Mouse (Mus musculus): ENCODE measurements around the gene Ficd.
"Not testable (repeated sequence)": the region's sequence is repeated elsewhere in the genome, so short reads cannot be mapped to it uniquely, and the experiment has no call there.

Ficd gene

GRCm38 (mm10) chr5:113776128-113776895 is 40.7 kb downstream of the Ficd start:
- DNase-seq, result no peak

DNA sequence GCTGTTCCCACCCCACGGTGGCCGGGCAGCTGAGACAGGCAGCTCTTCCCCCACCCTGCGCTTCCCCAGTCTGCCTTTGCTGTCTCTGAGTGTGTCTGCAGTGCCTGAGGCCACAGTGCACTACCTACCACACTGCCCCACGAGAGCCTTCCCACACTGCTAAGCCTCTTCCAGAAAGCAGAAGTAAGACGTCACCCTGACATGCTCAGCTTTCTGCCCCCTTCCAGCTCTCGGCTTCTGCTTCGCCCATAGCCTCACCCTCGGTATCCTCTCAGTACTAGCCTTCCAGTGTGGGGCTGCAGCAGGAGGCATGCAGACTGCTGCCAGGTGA is 41.3 kb downstream of the Ficd start:
- no peak for DNase-seq

GRCm38 (mm10) chr5:113777728-113778127 is 42.1 kb downstream of the Ficd start:
- DNase-seq, result not testable (repeated sequence)

DNA sequence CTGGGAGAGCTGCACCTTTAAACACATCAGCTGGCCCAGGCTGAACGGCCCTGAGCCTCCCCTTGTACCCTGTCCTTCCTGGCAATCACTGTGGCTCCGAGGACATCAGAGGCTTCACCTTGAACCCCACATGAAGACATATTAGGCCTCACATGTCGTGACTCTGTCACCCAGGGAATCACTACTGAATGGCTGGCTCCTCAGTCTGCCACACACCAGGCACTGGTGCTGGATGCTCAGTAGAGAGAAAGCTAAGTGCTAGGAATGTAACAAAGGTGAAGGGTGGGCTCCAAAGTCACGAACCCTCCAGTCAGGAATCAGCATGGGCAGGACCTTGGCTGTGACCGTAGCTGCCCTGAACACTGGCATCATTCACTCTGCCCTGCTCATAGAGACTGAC is 44.0 kb downstream of the Ficd start:
- DNase-seq, result no peak

GRCm38 (mm10) chr5:113780082-113780752 is 44.6 kb downstream of the Ficd start:
- no peak for DNase-seq

GRCm38 (mm10) chr5:113780763-113781162 is 45.2 kb downstream of the Ficd start:
- peak; percentile 50 for DNase-seq

DNA sequence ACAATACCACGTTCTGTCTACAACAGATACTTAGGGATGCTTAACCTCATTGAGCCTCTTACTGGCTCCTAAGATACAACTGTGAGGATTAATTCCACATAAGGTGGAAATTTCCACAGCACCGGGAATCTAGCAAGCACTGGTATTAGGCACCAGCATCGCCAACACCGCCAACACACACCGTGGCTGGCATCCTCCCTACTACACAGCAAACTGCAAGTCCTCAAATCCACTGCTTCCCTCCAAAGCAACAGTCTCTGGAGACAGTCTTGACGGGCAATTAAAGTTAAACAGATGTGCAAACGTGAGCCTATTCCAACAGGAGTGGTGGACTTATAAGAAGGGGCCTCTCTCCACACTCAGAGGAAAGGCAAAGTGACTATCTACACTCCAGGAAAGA is 45.7 kb downstream of the Ficd start:
- DNase-seq, result no peak

DNA sequence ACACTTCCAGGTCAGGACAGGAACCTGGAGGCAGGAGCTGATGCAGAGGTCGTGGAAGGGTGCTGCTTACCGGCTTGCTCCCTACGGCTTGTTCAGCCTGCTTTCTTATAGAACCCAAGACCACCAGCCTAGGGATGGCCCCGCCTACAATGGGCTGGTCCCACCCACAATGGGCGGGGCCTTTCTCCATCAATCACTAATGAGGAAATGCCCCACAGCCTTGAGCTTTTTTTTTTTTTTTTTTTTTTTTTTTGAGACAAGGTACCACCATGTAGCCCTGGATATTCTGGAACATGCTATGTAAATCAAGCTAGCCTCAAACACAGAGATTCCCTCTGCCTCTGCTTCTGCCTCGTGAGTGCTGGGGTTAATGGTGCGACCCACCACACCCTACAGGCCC is 46.3 kb downstream of the Ficd start:
- no peak for DNase-seq

GRCm38 (mm10) chr5:113782624-113783023 is 47.0 kb downstream of the Ficd start:
- no peak for DNase-seq

DNA sequence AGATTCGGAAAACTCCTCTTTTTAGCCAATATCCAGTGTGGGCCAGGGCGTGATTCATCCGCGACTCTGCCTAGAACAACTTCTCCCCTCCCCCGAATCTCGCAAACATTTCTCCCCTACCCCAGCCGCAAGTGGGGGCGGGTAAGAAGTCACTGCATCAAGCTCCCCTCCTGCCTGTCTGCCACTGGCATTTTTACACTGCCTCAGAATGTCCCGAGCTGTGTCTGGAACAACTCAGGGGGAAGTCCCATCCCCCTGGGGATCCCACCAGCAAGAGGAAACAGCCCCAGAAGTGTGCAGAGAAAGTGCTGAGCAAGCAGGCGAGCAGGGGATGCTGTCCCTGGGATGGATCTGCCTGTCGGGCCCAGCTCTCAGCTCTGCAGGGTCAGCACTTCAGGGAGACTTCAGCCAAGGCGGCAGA is 48.0 kb downstream of the Ficd start:
- DNase-seq, result peak; percentile 65

- DNase-seq, result not testable (repeated sequence)
Observed at GRCm38 (mm10) chr5:113784104-113784503, 48.5 kb downstream of the Ficd start.

DNA sequence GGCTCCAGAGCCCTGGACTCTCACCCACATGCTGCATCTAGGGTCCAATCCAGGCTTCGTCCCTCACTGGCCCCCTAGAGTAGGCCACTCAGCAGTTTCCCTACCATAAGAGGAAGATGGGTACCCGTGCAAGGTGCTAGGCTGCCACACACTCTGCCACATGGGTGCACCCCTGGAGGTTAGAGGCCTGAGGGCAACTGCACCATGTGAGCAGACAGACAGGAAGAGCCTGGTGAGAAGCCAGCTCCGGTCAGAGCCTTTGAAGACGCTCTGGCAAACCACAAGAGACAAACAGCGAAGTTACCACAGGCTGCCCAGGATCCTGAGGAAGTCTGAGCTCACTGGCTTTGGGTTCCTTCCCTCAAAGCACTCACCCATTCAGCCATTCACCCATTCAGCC is 51.4 kb downstream of the Ficd start:
- no peak for DNase-seq

- no peak for DNase-seq
Observed at GRCm38 (mm10) chr5:113788645-113789044, 53.0 kb downstream of the Ficd start.

GRCm38 (mm10) chr5:113789075-113789788 is 53.6 kb downstream of the Ficd start:
- DNase-seq, result no peak
